Mouse (Mus musculus) lung, postnatal 0 days (tissue): ENCODE data around the gene Mrpl45. TPM values are rescaled to one million over a fixed set of nuclear protein-coding genes. Genes with fewer than 3 reads are reported as not detected.
"Not testable (repeated sequence)": the region's sequence is repeated elsewhere in the genome, so short reads cannot be mapped to it uniquely, and the experiment has no call there.

Experiments
- ATAC-seq: fragments of 200-750 bp; cut with Nextera tagmentation; 2 replicates; pipeline ENCODE4 v1.8.0; 2017; ENCODE audit warnings: moderate library complexity
- DNase-seq: peaks from one replicate; pipeline ENCODE4 v3.0.0-alpha.2; 2016; ENCODE audit warnings: low spot score
- H3K27ac ChIP-seq: fragments of 300-500 bp; sonication (generic); 2 replicates; pipeline ENCODE4 v1.5.1; 2014; ENCODE audit warnings: antibody characterized with exemption, mild to moderate bottlenecking, low read length, mixed read lengths
- H3K27me3 ChIP-seq: fragments of 300-500 bp; sonication (generic); replicated peaks from 2 replicates; pipeline ENCODE4 v1.6.1; 2014; ENCODE audit warnings: low read length, mixed read lengths; ENCODE audit not compliant: insufficient read depth
- H3K36me3 ChIP-seq: fragments of 300-500 bp; sonication (generic); 2 replicates; pipeline ENCODE4 v1.6.1; 2014; ENCODE audit warnings: low read length, mixed read lengths; ENCODE audit not compliant: insufficient read depth
- H3K4me1 ChIP-seq: fragments of 300-500 bp; sonication (generic); 2 replicates; pipeline ENCODE4 v1.6.1; 2014; ENCODE audit warnings: antibody characterized with exemption, low read depth, low read length, mixed read lengths; ENCODE audit not compliant: insufficient read depth
- H3K4me2 ChIP-seq: fragments of 300-500 bp; sonication (generic); replicated peaks from 2 replicates; pipeline ENCODE4 v1.6.1; 2014; ENCODE audit warnings: low read depth, mild to moderate bottlenecking, low read length, moderate library complexity, mixed read lengths
- H3K4me3 ChIP-seq: fragments of 300-500 bp; sonication (generic); 2 replicates; pipeline ENCODE4 v1.5.1; 2014; ENCODE audit warnings: low read depth, low read length
- H3K9ac ChIP-seq: fragments of 300-500 bp; sonication (generic); replicated peaks from 2 replicates; pipeline ENCODE4 v1.6.1; 2014; ENCODE audit warnings: low read depth, mild to moderate bottlenecking
- H3K9me3 ChIP-seq: fragments of 300-500 bp; sonication (generic); 2 replicates; pipeline ENCODE4 v1.6.1; 2016; ENCODE audit warnings: low read length, mixed read lengths
- CTCF ChIP-seq: IDR thresholded peaks from 2 replicates; pipeline ENCODE4 v1.5.1; 2016; ENCODE audit warnings: antibody characterized with exemption, mild to moderate bottlenecking
- EP300 ChIP-seq: IDR thresholded peaks from 2 replicates; pipeline ENCODE4 v1.6.1; 2016; ENCODE audit warnings: antibody characterized with exemption, mild to moderate bottlenecking, control low read depth
- WGBS: fragments of 180-500 bp; shearing (Covaris S2); extraction: QIAGEN DNeasy Blood & Tissue Kit; methylation state at CpG from one replicate; pipeline ENCODE4 v1.1.7; 2014; 5-methylcytosine and 5-hydroxymethylcytosine counted together
- polyA plus RNA-seq: library from polyadenylated mRNA; unstranded; fragments of >200 nt; fragmentation: Nextera tagmentation; extraction: Ambion mirVana; gene quantifications from 2 replicates; pipeline ENCODE4 v1.2.1, GENCODE M21; 2015

The Mrpl45 gene
- polyA plus RNA-seq, 1 experiment from 2014 or later, result 22.4 TPM

DNA sequence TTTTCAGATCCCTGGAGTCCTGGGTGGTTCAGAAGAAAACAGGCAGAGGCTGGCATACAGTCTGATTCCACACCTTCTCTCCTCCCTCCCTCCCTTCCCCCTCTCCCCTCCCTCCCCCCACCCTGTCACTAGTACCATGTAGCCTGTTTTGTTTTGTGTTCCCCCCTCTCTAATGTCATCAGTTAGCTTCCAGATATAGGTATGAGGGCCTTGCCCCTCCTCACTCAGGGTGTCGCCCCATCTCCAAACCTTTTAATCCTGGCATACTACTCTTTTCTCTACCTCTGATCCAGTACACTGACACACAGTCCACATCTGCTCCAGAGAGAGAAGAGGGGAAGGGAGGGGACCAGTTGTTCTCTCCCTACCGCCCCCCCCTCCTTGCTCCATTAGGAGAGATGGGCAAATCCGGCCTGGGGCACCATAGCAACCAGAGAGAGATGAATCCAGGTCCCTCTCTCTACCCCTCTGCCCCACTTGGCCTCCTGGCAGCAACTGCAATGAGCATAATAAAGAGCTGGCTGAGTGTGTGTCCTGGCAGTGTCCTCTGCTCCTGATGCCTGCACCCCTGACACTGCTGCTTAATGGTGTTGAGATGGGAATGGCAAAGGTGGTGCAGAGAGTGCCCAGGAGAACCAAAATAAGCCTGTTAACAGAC, 36.6 kb downstream of the Mrpl45 start, which contains the start of gene Gpr179:
Gene Gpr179 (minus strand): TSS at position 51 of the 658 bp plus-strand sequence.
- H3K9me3 ChIP-seq, result no peaks in the 10 kb centered on the region
- H3K4me3 ChIP-seq, result no peak within 1 kb of the TSS
- no peak for DNase-seq
- no peak within 1 kb of the TSS for H3K4me2 ChIP-seq
- H3K27me3 ChIP-seq, result no peaks in the 10 kb centered on the region
- no peak within 1 kb of the TSS for H3K9ac ChIP-seq
- ATAC-seq, result no peak
- no peak within 1 kb of the TSS for H3K27ac ChIP-seq
- peaks cover 4% of the 10 kb centered on the region; the same call in 1 of the 2 replicates for H3K4me1 ChIP-seq
- no peaks in the 10 kb centered on the region for H3K36me3 ChIP-seq
- 74% methylated on average over 3 of the region's 3 CpGs for WGBS
- TF ChIP-seq CTCF, result no peak
- no peak for TF ChIP-seq EP300

DNA sequence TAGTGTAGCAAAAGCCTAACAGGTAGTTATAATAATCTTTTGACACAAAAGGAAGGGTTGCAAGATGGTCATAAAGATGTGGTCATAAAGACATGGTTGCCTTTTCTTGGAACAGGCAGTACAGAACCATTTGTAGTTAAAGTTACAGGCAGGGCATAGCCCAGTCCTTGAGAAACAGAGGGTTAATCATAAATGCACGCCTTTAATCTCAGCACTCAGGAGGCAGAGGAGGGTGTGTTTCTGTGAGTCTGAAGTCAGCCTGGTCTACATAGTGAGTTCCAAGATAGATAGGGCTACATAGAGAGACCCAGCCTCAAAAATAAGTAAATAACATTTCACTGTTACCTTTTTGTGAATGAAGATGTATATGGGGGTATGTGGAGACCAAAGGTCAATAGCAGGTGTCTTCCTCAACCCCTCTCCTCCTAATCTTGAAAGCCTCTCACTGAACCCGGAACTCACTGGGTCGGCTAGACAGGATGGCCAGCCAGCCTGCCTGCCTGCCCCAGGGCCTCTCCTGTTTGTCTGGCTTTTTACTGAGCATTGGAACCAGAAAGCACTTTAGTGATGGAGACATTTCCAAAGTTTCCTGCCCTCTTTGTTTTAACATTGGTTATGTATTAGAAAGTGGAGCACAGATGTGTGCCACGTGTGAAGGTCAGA, 37.5 kb downstream of the Mrpl45 start:
- Histone ChIP-seq H3K9ac (no peak overlapping the region), H3K4me3 (no peak overlapping the region), H3K36me3 (no peaks in the 10 kb centered on the region), H3K27me3 (no peaks in the 10 kb centered on the region), H3K4me1 (peaks cover 4% of the 10 kb centered on the region; the same call in 1 of the 2 replicates), H3K27ac (no peak overlapping the region), H3K9me3 (no peaks in the 10 kb centered on the region), H3K4me2 (no peak overlapping the region)
- DNase-seq, result no peak
- TF ChIP-seq CTCF (no peak), EP300 (no peak)
- ATAC-seq, result no peak
- WGBS, result 51% methylated on average over 4 of the region's 4 CpGs

DNA sequence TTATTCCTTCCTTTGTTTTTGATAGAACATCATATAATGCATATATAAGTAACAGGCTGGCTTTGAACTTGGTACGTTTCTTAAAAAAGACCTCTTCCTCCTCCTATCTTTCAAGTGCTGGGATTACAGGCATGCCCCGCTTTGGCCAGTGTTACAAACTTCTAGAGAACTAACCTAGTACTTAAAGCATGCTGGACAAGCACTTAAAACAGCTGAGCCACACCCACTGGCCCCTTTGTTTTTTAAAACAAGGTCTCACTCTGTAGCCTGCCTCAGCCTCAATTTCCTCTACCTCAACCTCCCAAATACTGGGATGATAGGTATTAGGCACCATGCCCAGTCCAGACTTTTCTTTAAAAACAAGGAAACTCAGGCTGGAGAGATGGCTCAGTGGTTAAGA, 39.1 kb downstream of the Mrpl45 start:
- ATAC-seq (no peak), DNase-seq (no peak)
- no peak overlapping the region for H3K4me3 ChIP-seq
- WGBS, result 52% methylated on average over 2 of the region's 2 CpGs
- no peaks in the 10 kb centered on the region for H3K27me3 ChIP-seq
- H3K4me1 ChIP-seq, result peaks cover 4% of the 10 kb centered on the region; the same call in 1 of the 2 replicates
- no peak overlapping the region for H3K27ac ChIP-seq
- H3K36me3 ChIP-seq, result no peaks in the 10 kb centered on the region
- no peaks in the 10 kb centered on the region for H3K9me3 ChIP-seq
- H3K4me2 ChIP-seq, result no peak overlapping the region
- no peak for TF ChIP-seq CTCF
- TF ChIP-seq EP300, result no peak
- H3K9ac ChIP-seq, result no peak overlapping the region

DNA sequence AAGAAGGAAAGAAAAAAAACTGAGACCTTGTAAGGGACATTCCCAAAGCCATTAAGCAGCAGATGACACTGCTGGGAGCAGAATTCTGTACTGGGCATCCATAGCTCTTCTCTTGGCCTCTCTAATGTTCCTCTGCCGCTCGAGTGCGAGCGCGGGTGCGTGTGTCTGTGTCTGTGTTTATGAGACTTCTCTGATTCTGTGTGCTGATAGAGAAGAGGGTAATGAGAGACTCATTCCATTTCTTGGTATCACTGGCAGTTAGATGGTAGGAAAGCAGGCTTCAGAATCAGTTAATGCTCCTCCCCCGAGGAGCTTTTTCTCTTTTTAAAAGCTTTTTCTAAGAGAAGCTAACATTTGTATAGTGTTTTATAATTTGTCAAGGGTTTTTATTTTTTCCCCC, 39.7 kb downstream of the Mrpl45 start:
- no peak for TF ChIP-seq EP300
- no peak for TF ChIP-seq CTCF
- no peak for DNase-seq
- Histone ChIP-seq H3K27ac (no peak overlapping the region), H3K9ac (no peak overlapping the region), H3K4me1 (peaks cover 2% of the 10 kb centered on the region; the same call in 1 of the 2 replicates), H3K27me3 (no peaks in the 10 kb centered on the region), H3K4me2 (no peak overlapping the region), H3K4me3 (no peak overlapping the region), H3K9me3 (no peaks in the 10 kb centered on the region), H3K36me3 (no peaks in the 10 kb centered on the region)
- WGBS, result 78% methylated on average over 7 of the region's 7 CpGs
- ATAC-seq, result no peak

DNA sequence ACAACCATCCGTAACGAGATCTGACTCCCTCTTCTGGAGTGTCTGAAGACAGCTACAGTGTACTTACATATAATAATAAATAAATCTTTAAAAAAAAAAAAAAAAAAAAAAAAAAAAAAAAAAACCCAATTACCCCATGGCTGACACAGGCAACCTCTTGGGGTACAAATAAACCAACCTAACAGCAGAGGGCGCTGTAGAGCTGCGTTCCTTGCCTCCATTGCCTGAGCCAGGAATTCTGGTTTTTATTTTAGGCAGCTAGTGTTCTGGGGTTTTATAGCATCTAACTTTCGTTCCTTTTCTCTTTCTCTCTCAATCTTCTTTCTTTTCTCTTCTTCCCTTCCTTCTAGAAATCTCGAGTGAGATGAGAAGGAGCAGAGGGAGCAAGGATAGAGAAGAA, 42.1 kb downstream of the Mrpl45 start:
- H3K4me2 ChIP-seq, H3K9me3 ChIP-seq, H3K27me3 ChIP-seq, ATAC-seq, H3K9ac ChIP-seq, H3K4me1 ChIP-seq, H3K36me3 ChIP-seq, H3K27ac ChIP-seq, H3K4me3 ChIP-seq: not testable (repeated sequence)
- peak; percentile 79 for TF ChIP-seq CTCF
- 7% methylated on average over 4 of the region's 6 CpGs for WGBS
- peak; percentile 75 for DNase-seq

DNA sequence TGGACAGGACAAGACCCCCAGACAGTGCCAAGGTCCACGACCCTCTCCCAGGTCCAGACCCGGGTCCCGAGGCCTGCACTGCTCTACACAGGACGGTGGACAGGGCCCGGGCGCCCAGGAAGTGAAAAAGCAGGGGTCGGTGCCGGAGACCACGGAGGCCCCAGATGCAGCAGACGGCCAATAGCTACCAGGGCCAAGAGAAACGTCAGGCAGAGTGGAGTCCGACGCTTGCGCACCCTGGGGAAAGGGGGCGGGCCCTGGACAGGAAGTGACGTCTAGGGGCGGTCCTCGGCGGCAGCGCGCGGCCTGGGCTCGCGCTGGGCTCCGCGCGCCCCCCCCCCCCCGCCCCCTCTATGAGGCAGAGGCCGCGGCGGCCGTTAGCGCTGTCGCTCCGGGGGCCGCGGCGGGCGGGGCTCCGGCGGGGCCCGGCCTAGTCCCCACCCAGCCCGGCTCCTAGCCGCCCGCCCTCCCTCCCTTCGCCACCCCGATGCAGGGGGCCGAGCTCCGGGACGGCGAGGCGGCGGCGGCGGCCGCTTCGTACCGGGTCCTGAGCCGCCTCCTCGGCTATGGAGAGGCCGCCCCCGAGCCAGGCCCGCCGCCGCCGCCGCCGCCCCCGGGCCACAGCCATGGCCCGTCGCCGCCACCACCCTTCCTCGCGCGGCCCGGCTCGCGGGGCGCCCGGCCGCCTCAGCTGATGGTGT, 46.6 kb downstream of the Mrpl45 start, which contains the start of gene Socs7:
Gene Socs7 (plus strand): TSS at position 604 of the 701 bp plus-strand sequence.
- Histone ChIP-seq H3K27ac (peak within 1 kb of the TSS; percentile 88), H3K4me2 (peak within 1 kb of the TSS; percentile 92), H3K9me3 (no peaks in the 10 kb centered on the region), H3K27me3 (no peaks in the 10 kb centered on the region), H3K4me1 (peaks cover 16% of the 10 kb centered on the region; the same call in 1 of the 2 replicates), H3K4me3 (peak within 1 kb of the TSS; percentile 97), H3K36me3 (no peaks in the 10 kb centered on the region), H3K9ac (peak within 1 kb of the TSS; percentile 94)
- WGBS, result under 1% methylated on average over 25 of the region's 81 CpGs
- ATAC-seq (peak; percentile 97), DNase-seq (peak; percentile 97)
- TF ChIP-seq EP300 (no peak), CTCF (no peak)
